In genomic region chr2:151562930-151563921, GRCm38 (mm10) we compare ENCODE assay signal across 12 mouse cellular contexts. TPM values are rescaled to one million over a fixed set of nuclear protein-coding genes. Genes with fewer than 3 reads are reported as not detected.
A peak's percentile ranks its signal among the peaks of the same experiment; 100 is the strongest.
DNase-seq lines count a peak whose midpoint lies in the region; ATAC-seq and TF ChIP-seq lines count a peak whose summit lies in the region.
"Had no signal": no experiment of that assay in that cellular context is flagged by ENCODE, and none has a peak within 500 bp of the region (broad histone marks: within the 10 kb centered on the region; RNA-seq: fewer than 3 reads in every experiment).

No protein-coding gene starts in this region.

- no peaks in the 10 kb centered on the region; the same call in 1 of the 2 replicates for H3K36me3 ChIP-seq in liver, embryonic 14.5 days (replicated peaks; ENCODE audit: control insufficient read depth, insufficient read depth, low read depth)

- no peak overlapping the region for H3K27ac ChIP-seq in liver, embryonic 14.5 days
- H3K27ac ChIP-seq: lung, embryonic 15.5 days had no signal

- no peak overlapping the region for H3K4me3 ChIP-seq in liver, embryonic 14.5 days (ENCODE audit: insufficient read depth in 1 of 2, low read depth in 2 of 2, low read length in 2 of 2)
- H3K4me3 ChIP-seq: lung, embryonic 15.5 days; myocyte had no signal

- H3K9me3 ChIP-seq in liver, embryonic 14.5 days (ENCODE audit: control insufficient read depth, low read length) = no peaks in the 10 kb centered on the region
- H3K9me3 ChIP-seq: lung, embryonic 15.5 days had no signal

- DNase-seq in adrenal gland, postnatal 10 days = peak; percentile 33
- no peak for DNase-seq in adrenal gland, postnatal 4 days (ENCODE audit: low spot score in 2 of 2)
- DNase-seq in kidney, adult 18-20 months = peak; percentile 40
- DNase-seq in liver, embryonic 14.5 days (ENCODE audit: low read depth in 3 of 3, low spot score in 3 of 3) = peak in 1 of 3 experiments; percentile 22
- DNase-seq in right cerebral cortex, adult 18-20 months = no peak
- DNase-seq in layer of hippocampus, postnatal 14 days (ENCODE audit: low spot score in 2 of 2) = no peak
- DNase-seq: cerebellum, adult 2 months; right cerebral cortex, postnatal 25 days had no signal

- no peak overlapping the region for H3K4me2 ChIP-seq in liver, embryonic 14.5 days (ENCODE audit: low read depth)
- H3K4me2 ChIP-seq: lung, embryonic 15.5 days had no signal

- H3K9ac ChIP-seq in liver, embryonic 14.5 days (replicated peaks) = no peak overlapping the region
- H3K9ac ChIP-seq: lung, embryonic 15.5 days had no signal

- WGBS in liver, embryonic 14.5 days (ENCODE audit: insufficient replicate concordance) = 54% methylated on average over 7 of the region's 7 CpGs

- no peak for TF ChIP-seq EP300 in liver, embryonic 14.5 days (IDR thresholded peaks at IDR 0.05; ENCODE audit: low read depth)

- H3K27me3 ChIP-seq in liver, embryonic 14.5 days (ENCODE audit: control insufficient read depth, insufficient read depth, low read length) = no peaks in the 10 kb centered on the region
- H3K27me3 ChIP-seq: lung, embryonic 15.5 days had no signal

- ATAC-seq in CD4-positive, CD25-positive, alpha-beta regulatory T cell, adult 4 months = peak; percentile 84
- peak; percentile 61; the same call in 1 of the 2 replicates for ATAC-seq in liver, embryonic 14.5 days (ENCODE audit: insufficient read depth)
- no peak for ATAC-seq in erythroblast, adult 5-6 weeks (replicated peaks; ENCODE audit: low FRiP score, poor library complexity, severe bottlenecking)

- H3K4me1 ChIP-seq in liver, embryonic 14.5 days (replicated peaks; ENCODE audit: control insufficient read depth in 2 of 2, insufficient read depth in 2 of 2, low read length in 1 of 2) = peaks cover 0 to 4% of the 10 kb centered on the region in 2 experiments; a peak in 1 of 4 replicates
- H3K4me1 ChIP-seq: lung, embryonic 15.5 days had no signal

- TF ChIP-seq CTCF in liver, embryonic 14.5 days (IDR thresholded peaks at IDR 0.05; ENCODE audit: low read depth) = no peak

RNA-seq across cellular contexts. Expression of gene Sdcbp2, which starts 9.2 kb away (rescaled TPM):
- total RNA-seq in adrenal gland, postnatal 10 days (2021) = 1 to 10 TPM; 2.2 to 2.3 TPM
- 1 to 10 TPM; 1.9 to 2.5 TPM for total RNA-seq in adrenal gland, postnatal 4 days (2021)
- 100 to 1,000 TPM in 1 of 2 experiments, 10 to 100 TPM in 1; 99.8 to 108 TPM for polyA plus RNA-seq in CD4-positive, CD25-positive, alpha-beta regulatory T cell, adult 4 months (2017; shearing (Covaris generic))
- 0.22 and 0.29 TPM in 2 replicates for polyA plus RNA-seq in liver, embryonic 14.5 days (2012; rRNA removed)
- 0.06 and 0.13 TPM in 2 replicates for polyA plus RNA-seq in liver, embryonic 14.5 days (2014; fragmentation: Nextera tagmentation; extraction: Ambion mirVana)
- 1 to 10 TPM in 1 of 2 experiments, under 1 TPM in 1; 0.81 to 1.9 TPM for total RNA-seq in layer of hippocampus, postnatal 14 days (2021)
- not detected in 2 replicates for total RNA-seq in erythroblast, adult 5-6 weeks (2015; ENCODE audit: low replicate concordance)
- total RNA-seq in erythroblast, adult 5-6 weeks (2017; ENCODE audit: low replicate concordance) = not detected in 2 replicates

RNA-seq across cellular contexts. Expression of gene Fkbp1a, which starts 20.9 kb away (rescaled TPM):
- 100 to 1,000 TPM; 265 to 283 TPM for total RNA-seq in adrenal gland, postnatal 10 days (2021)
- total RNA-seq in adrenal gland, postnatal 4 days (2021) = 100 to 1,000 TPM; 265 to 282 TPM
- 100 to 1,000 TPM; 213 to 231 TPM for polyA plus RNA-seq in CD4-positive, CD25-positive, alpha-beta regulatory T cell, adult 4 months (2017; shearing (Covaris generic))
- 30.5 and 36.5 TPM in 2 replicates for polyA plus RNA-seq in liver, embryonic 14.5 days (2012; rRNA removed)
- polyA plus RNA-seq in liver, embryonic 14.5 days (2014; fragmentation: Nextera tagmentation; extraction: Ambion mirVana) = 128 and 140 TPM in 2 replicates
- total RNA-seq in layer of hippocampus, postnatal 14 days (2021) = 100 to 1,000 TPM; 804 to 810 TPM
- 11.3 and 18.0 TPM in 2 replicates for total RNA-seq in erythroblast, adult 5-6 weeks (2015; ENCODE audit: low replicate concordance)
- 1.3 and 2.8 TPM in 2 replicates for total RNA-seq in erythroblast, adult 5-6 weeks (2017; ENCODE audit: low replicate concordance)

Comparison
In these comparisons a context has a peak if more than half of its experiments do, and no peak if none do; other contexts are left out.
1. DNase-seq: peak in adrenal gland, postnatal 10 days (single experiment) and kidney, adult 18-20 months (single experiment); none in adrenal gland, postnatal 4 days (0 of 2), right cerebral cortex, adult 18-20 months (single experiment) and layer of hippocampus, postnatal 14 days (0 of 2).
2. RNA of gene Fkbp1a, which starts 20.9 kb away (total RNA-seq): 804 to 810 TPM in layer of hippocampus, postnatal 14 days, 265 to 283 TPM in adrenal gland, postnatal 10 days and 265 to 282 TPM in adrenal gland, postnatal 4 days; 1.3 to 18.0 TPM in erythroblast, adult 5-6 weeks; every median in the first group is over 10 times any median in the second.